Mouse (Mus musculus) heart, postnatal 0 days (tissue): ENCODE measurements around the gene Parp2. TPM values are rescaled to one million over a fixed set of nuclear protein-coding genes. Genes with fewer than 3 reads are reported as not detected.

Experiments
- ATAC-seq: fragments of 200-750 bp; cut with Nextera tagmentation; 2 replicates; pipeline ENCODE4 v1.8.0; 2017; ENCODE audit warnings: low read depth, moderate number of reproducible peaks, moderate library complexity; ENCODE audit not compliant: insufficient read depth
- DNase-seq: peaks from one replicate; pipeline ENCODE4 v3.0.0-alpha.2; 2016; ENCODE audit warnings: low spot score
- H3K27ac ChIP-seq: fragments of 300-500 bp; sonication (generic); 2 replicates; pipeline ENCODE4 v1.5.1; 2014; ENCODE audit warnings: low read depth, mild to moderate bottlenecking
- H3K27me3 ChIP-seq: fragments of 300-500 bp; sonication (generic); 2 replicates; pipeline ENCODE4 v1.6.1; 2014; ENCODE audit warnings: low read length, mixed read lengths; ENCODE audit not compliant: control insufficient read depth, insufficient read depth
- H3K36me3 ChIP-seq: fragments of 300-500 bp; sonication (generic); replicated peaks from 2 replicates; pipeline ENCODE4 v1.6.1; 2014; ENCODE audit warnings: low read length, mixed read lengths; ENCODE audit not compliant: control insufficient read depth, insufficient read depth
- H3K4me1 ChIP-seq: fragments of 300-500 bp; sonication (generic); 2 replicates; pipeline ENCODE4 v1.6.1; 2014; ENCODE audit warnings: antibody characterized with exemption; ENCODE audit not compliant: control insufficient read depth, insufficient read depth
- H3K4me2 ChIP-seq: fragments of 300-500 bp; sonication (generic); 2 replicates; pipeline ENCODE4 v1.6.1; 2014; ENCODE audit warnings: low read depth, mild to moderate bottlenecking, low read length, moderate library complexity
- H3K4me3 ChIP-seq: fragments of 300-500 bp; sonication (generic); 2 replicates; pipeline ENCODE4 v1.5.1; 2014; ENCODE audit warnings: low read depth, low read length
- H3K9ac ChIP-seq: fragments of 300-500 bp; sonication (generic); replicated peaks from 2 replicates; pipeline ENCODE4 v1.6.1; 2014; ENCODE audit warnings: low read depth, low read length, mixed read lengths
- H3K9me3 ChIP-seq: fragments of 300-500 bp; sonication (generic); replicated peaks from 2 replicates; pipeline ENCODE4 v1.6.1; 2016; ENCODE audit warnings: low read length; ENCODE audit not compliant: control insufficient read depth
- CTCF ChIP-seq: IDR thresholded peaks from 2 replicates; pipeline ENCODE4 v1.5.1; 2016; ENCODE audit warnings: antibody characterized with exemption, control low read depth, low read depth
- EP300 ChIP-seq: IDR thresholded peaks from 2 replicates; pipeline ENCODE4 v1.6.1; 2016; ENCODE audit warnings: antibody characterized with exemption, low read depth
- WGBS: fragments of 180-500 bp; shearing (Covaris S2); extraction: QIAGEN DNeasy Blood & Tissue Kit; methylation state at CpG from one replicate; pipeline ENCODE4 v1.1.7; 2014; 5-methylcytosine and 5-hydroxymethylcytosine counted together
- polyA plus RNA-seq: library from polyadenylated mRNA; unstranded; fragments of >200 nt; fragmentation: Nextera tagmentation; extraction: Ambion mirVana; gene quantifications from 2 replicates; pipeline ENCODE4 v1.2.1, GENCODE M21; 2015
- total RNA-seq: library from RNA; depleted of rRNA; stranded (reverse); fragments of >200 nt; gene quantifications from 2 replicates; pipeline ENCODE4 v1.2.3, GENCODE M21; 2014; ENCODE audit warnings: low replicate concordance

Parp2 gene
- total and polyA plus RNA-seq, 2 experiments from 2014 or later = 11.2 to 20.4 TPM

DNA sequence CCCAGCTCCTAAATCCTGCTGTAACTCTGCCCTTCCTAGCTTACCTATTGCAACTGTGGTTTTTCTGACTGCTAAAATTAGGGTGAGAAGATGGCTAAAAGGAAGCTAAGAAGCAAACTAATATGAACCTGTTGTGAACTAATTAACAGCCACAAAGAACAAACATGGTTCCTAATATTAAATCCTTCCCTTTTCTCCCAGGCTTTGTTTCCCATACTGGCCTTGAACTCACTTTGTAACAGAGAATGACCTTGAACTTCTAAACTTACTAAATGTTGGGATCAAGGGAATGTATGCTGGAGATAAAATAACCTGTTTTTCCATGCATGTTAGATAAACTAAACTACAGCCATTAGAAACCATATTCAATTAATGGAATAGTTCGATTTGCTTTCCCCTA, 11.2 kb upstream of the Parp2 start:
- Histone ChIP-seq H3K27me3 (no peaks in the 10 kb centered on the region), H3K36me3 (no peaks in the 10 kb centered on the region), H3K4me1 (no peaks in the 10 kb centered on the region), H3K9ac (no peak overlapping the region), H3K4me3 (no peak overlapping the region), H3K9me3 (no peaks in the 10 kb centered on the region), H3K4me2 (no peak overlapping the region), H3K27ac (no peak overlapping the region)
- no peak for TF ChIP-seq EP300
- no peak for TF ChIP-seq CTCF
- ATAC-seq (no peak), DNase-seq (no peak)
- WGBS = 73% methylated on average over 1 of the region's 1 CpGs

DNA sequence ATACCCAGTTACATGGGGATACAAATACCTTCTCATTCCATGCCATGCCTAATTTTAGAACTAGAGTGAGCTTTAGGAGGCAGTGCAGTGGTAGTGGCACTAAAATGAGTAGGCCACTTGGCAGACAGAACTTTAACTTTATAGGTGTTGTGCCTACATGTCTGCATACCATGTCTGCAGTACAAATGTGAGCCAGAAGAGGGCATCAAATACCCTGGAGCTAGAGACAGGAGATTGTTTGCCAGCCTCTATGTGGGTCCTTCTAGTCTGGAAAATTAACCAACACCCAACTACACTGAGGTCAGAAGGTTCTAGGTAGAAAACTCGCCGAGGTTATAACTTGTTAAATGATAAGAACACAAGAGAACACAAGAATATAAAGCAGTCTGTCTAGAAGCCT, 9.1 kb upstream of the Parp2 start:
- TF ChIP-seq CTCF = peak; percentile 28
- TF ChIP-seq EP300 = no peak
- 58% methylated on average over 2 of the region's 2 CpGs for WGBS
- H3K27me3 ChIP-seq = no peaks in the 10 kb centered on the region
- H3K4me2 ChIP-seq = no peak overlapping the region
- no peak overlapping the region for H3K9ac ChIP-seq
- no peak overlapping the region for H3K27ac ChIP-seq
- H3K36me3 ChIP-seq = no peaks in the 10 kb centered on the region
- no peak overlapping the region for H3K4me3 ChIP-seq
- H3K4me1 ChIP-seq = no peaks in the 10 kb centered on the region
- ATAC-seq (no peak), DNase-seq (no peak)
- no peaks in the 10 kb centered on the region for H3K9me3 ChIP-seq

DNA sequence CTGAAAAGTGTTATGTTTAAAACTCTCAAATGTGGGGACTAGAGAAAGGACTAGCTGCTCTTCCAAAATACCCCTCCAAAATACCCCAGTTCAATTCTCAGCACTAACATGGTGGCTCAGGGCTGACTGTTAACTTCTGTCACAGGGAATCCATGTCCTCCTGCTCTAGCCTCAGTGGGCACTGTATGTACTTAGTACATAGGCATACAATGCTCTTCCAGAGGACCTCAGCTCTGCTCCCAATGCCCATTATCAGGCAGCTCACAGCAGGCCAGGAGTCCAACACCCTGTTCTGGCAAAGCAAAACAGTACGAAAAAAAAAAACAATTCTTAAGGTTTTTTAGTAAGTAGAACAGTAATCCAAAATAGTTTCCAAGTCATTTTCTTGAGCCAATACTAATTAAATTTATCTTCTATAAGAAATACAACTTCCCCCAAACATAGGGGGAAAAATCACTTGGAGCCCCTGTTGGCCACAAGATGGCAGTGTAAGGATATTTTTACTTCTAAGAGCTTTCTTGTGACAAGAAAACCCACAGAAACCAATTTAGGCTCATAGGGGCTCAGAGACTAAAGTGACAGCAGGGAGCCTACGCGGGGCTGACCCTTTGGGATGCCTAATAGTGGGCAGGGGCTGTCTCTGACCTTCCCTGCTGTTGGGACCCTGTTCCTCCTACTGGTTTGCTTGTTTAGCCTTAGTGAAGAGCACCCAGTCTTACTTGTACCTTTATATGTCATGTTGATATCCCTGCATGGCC, 8.0 kb upstream of the Parp2 start:
- DNase-seq (peak; percentile 61), ATAC-seq (no peak)
- 8% methylated on average over 3 of the region's 3 CpGs for WGBS

DNA sequence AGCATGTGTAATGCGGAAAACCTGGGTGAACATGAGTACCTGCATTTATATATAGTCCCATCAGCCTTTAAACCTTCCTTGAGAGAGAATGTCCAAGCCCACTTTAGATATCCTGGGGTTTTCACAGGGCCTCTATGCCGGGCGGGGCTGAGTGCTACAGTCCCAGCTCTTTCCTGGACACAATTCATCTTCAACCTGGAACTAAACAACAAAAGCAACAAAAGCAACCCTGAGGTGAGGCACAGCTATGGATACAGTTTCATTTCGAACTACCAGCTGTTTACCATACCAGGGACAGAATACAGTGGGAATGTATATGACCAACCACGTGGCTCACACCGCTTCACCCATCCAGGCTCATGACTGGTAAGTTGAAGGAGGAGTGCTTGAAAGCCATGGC, 5.2 kb upstream of the Parp2 start:
- no peak for ATAC-seq

More for the DNA sequence above, 8.0 kb upstream of the Parp2 start:
- Histone ChIP-seq H3K4me2 (no peak overlapping the region), H3K9me3 (no peaks in the 10 kb centered on the region), H3K4me3 (no peak overlapping the region), H3K27ac (no peak overlapping the region), H3K4me1 (no peaks in the 10 kb centered on the region), H3K27me3 (no peaks in the 10 kb centered on the region), H3K9ac (no peak overlapping the region), H3K36me3 (no peaks in the 10 kb centered on the region)
- TF ChIP-seq CTCF (peak; percentile 53), EP300 (no peak)

DNA sequence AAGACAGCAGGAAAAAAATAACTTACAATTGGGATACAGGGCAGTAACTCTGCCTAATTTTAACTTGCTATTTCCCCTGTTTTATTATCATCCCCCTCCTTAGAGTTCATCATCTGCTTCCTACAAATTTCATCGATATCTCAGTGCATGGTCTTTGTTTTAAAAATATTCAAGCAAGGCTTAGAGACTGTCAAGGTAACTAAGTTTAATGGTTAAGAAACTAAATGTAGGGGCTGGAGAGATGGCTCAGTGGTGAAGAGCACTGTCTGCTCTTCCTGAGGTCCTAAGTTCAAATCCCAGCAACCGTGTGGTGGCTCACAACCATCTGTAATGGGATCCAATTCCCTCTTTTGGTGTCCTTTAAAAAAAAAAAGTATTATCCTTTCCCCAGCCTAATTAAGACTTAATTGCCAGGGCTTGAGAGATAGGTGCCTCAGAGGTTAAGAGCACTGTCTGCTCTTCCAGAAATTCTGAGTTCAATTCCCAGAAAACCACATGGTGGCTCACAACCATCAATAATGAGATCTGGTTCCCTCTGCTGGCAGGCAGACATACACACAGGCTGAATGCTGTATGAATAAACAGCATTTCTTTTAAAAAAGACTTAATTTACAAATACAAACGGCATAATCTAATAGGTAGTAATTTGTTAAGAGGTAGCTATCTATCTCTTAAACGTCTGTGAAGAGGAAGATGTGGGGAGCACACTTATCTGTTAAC, 4.6 kb upstream of the Parp2 start:
- no peaks in the 10 kb centered on the region for H3K27me3 ChIP-seq
- no peak overlapping the region for H3K27ac ChIP-seq
- H3K4me3 ChIP-seq = no peak overlapping the region
- no peaks in the 10 kb centered on the region for H3K9me3 ChIP-seq
- no peak for DNase-seq
- WGBS = 60% methylated on average over 4 of the region's 4 CpGs
- no peak for ATAC-seq
- H3K4me2 ChIP-seq = no peak overlapping the region
- TF ChIP-seq CTCF = peak; percentile 48
- TF ChIP-seq EP300 = no peak
- no peaks in the 10 kb centered on the region for H3K4me1 ChIP-seq
- no peaks in the 10 kb centered on the region for H3K36me3 ChIP-seq
- no peak overlapping the region for H3K9ac ChIP-seq

More for the DNA sequence above, 5.2 kb upstream of the Parp2 start:
- Histone ChIP-seq H3K36me3 (no peaks in the 10 kb centered on the region), H3K27me3 (no peaks in the 10 kb centered on the region), H3K4me3 (no peak overlapping the region), H3K4me2 (no peak overlapping the region), H3K9ac (no peak overlapping the region), H3K4me1 (no peaks in the 10 kb centered on the region), H3K27ac (no peak overlapping the region), H3K9me3 (no peaks in the 10 kb centered on the region)
- WGBS = 86% methylated on average over 6 of the region's 6 CpGs
- DNase-seq = no peak
- no peak for TF ChIP-seq EP300
- TF ChIP-seq CTCF = no peak
